Mouse (Mus musculus) testis, adult 2 months (tissue): ENCODE results near the gene Hykk.

Source experiments
- CTCF ChIP-seq: fragments of 200-500 bp; IDR thresholded peaks from 2 replicates; pipeline ENCODE4 v1.5.1; 2012; ENCODE audit warnings: low read depth, mild to moderate bottlenecking, inconsistent platforms, low read length, moderate library complexity; ENCODE audit not compliant: control insufficient read depth, insufficient read depth, insufficient replicate concordance
- POLR2A ChIP-seq: fragments of 200-500 bp; IDR thresholded peaks from 2 replicates; pipeline ENCODE4 v1.6.1; 2012; ENCODE audit warnings: low read depth, mild to moderate bottlenecking, inconsistent platforms, low read length, moderate library complexity; ENCODE audit not compliant: control insufficient read depth

- TF ChIP-seq CTCF = no peak
- TF ChIP-seq POLR2A = no peak
Observed at GRCm38 (mm10) chr9:54930741-54931140, 13.7 kb downstream of the Hykk start.
